Mouse (Mus musculus): ENCODE data around the gene Acot8.

Acot8 gene

GRCm38 (mm10) chr2:164804533-164805331 is at the start of gene Acot8, which contains the start of gene Zswim3:
TSS of gene Acot8 (minus strand) at chr2:164804882.
TSS of gene Zswim3 (plus strand) at chr2:164805098.
- peak; percentile 98 to 99 for DNase-seq

GRCm38 (mm10) chr2:164850061-164850460 is 45.4 kb upstream of the Acot8 start:
- no peak for DNase-seq

- DNase-seq = no peak
Observed at GRCm38 (mm10) chr2:164845782-164846181, 41.1 kb upstream of the Acot8 start.

- DNase-seq = no peak
Observed at GRCm38 (mm10) chr2:164835164-164835563, 30.5 kb upstream of the Acot8 start.

GRCm38 (mm10) chr2:164834531-164834930 is 29.8 kb upstream of the Acot8 start:
- peak in 1 of 2 experiments; percentile 37 for DNase-seq

- peak; percentile 91 to 92 for DNase-seq
Observed at GRCm38 (mm10) chr2:164833314-164833959, 28.8 kb upstream of the Acot8 start, which contains the start of gene Neurl2. TSS of gene Neurl2 (minus strand) at chr2:164833456.

GRCm38 (mm10) chr2:164832748-164833301 is 28.1 kb upstream of the Acot8 start, which contains the start of gene Ctsa:
TSS of gene Ctsa (plus strand) at chr2:164832873.
- DNase-seq = peak; percentile 79 to 84

GRCm38 (mm10) chr2:164832032-164832747 is 27.5 kb upstream of the Acot8 start:
- DNase-seq = no peak

- no peak for DNase-seq
Observed at GRCm38 (mm10) chr2:164831029-164831428, 26.3 kb upstream of the Acot8 start.

- no peak for DNase-seq
Observed at GRCm38 (mm10) chr2:164829090-164829489, 24.4 kb upstream of the Acot8 start.

GRCm38 (mm10) chr2:164828437-164828836 is 23.8 kb upstream of the Acot8 start, which contains the start of gene Spata25:
TSS of gene Spata25 (minus strand) at chr2:164828537.
- no peak for DNase-seq

GRCm38 (mm10) chr2:164827146-164827850 is 22.6 kb upstream of the Acot8 start:
- DNase-seq = no peak

- no peak for DNase-seq
Observed at GRCm38 (mm10) chr2:164825521-164825920, 20.8 kb upstream of the Acot8 start.

- no peak for DNase-seq
Observed at GRCm38 (mm10) chr2:164823969-164824368, 19.3 kb upstream of the Acot8 start.

GRCm38 (mm10) chr2:164823181-164823585 is 18.5 kb upstream of the Acot8 start:
- DNase-seq = peak in 1 of 2 experiments; percentile 35

GRCm38 (mm10) chr2:164822636-164823165 is 18.0 kb upstream of the Acot8 start, which contains the start of gene Zswim1:
TSS of gene Zswim1 (plus strand) at chr2:164822686.
- peak; percentile 99 for DNase-seq

- no peak for DNase-seq
Observed at GRCm38 (mm10) chr2:164821060-164821459, 16.4 kb upstream of the Acot8 start.

GRCm38 (mm10) chr2:164817703-164818102 is 13.0 kb upstream of the Acot8 start:
- peak in 1 of 2 experiments; percentile 29 for DNase-seq

- no peak for DNase-seq
Observed at GRCm38 (mm10) chr2:164817206-164817605, 12.5 kb upstream of the Acot8 start.

GRCm38 (mm10) chr2:164815821-164816220 is 11.1 kb upstream of the Acot8 start:
- no peak for DNase-seq

GRCm38 (mm10) chr2:164815348-164815747 is 10.7 kb upstream of the Acot8 start:
- no peak for DNase-seq

- DNase-seq = no peak
Observed at GRCm38 (mm10) chr2:164813557-164813956, 8.9 kb upstream of the Acot8 start.

All from lung, adult 18-20 months (tissue).